In the genomic region with DNA sequence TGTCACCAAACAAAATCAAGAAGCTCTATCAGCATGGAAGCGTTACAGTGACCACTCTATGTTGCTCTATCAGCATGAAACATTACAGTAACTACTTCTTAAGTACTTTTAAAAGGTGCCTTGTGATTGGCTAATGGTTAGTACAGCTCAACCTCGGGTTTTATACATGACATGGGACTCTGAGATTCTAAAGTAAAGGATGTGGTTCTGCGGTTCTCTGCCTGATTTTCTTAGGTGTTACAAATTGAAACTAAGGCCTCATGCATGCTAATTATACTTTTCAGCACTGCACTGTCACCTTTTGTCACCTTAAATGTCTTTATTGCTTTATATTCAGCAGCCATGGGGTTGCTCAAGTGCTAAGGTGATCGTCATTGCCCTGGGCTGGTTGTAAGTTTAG, we compare ENCODE assay signal across 24 mouse cellular contexts.
"Had no signal": no experiment of that assay in that cellular context is flagged by ENCODE, and none has a peak within 500 bp of the region (broad histone marks: within the 10 kb centered on the region; RNA-seq: fewer than 3 reads in every experiment).

No protein-coding gene starts in this region.

- ATAC-seq: liver, embryonic 12.5 days; midbrain, embryonic 13.5 days; midbrain, embryonic 16.5 days had no signal

- H3K36me3 ChIP-seq: neural tube, embryonic 15.5 days had no signal

- H3K27me3 ChIP-seq: limb, embryonic 13.5 days; liver, embryonic 12.5 days; liver, embryonic 15.5 days; lung, embryonic 15.5 days; megakaryocyte, embryonic 14.5 days; midbrain, embryonic 13.5 days; neural tube, embryonic 12.5 days; neural tube, embryonic 15.5 days had no signal

- H3K4me1 ChIP-seq: limb, embryonic 10.5 days; limb, embryonic 13.5 days; liver, embryonic 12.5 days; liver, embryonic 15.5 days; lung, embryonic 15.5 days; megakaryocyte, embryonic 14.5 days; midbrain, embryonic 10.5 days; midbrain, embryonic 13.5 days; neural tube, embryonic 12.5 days; neural tube, embryonic 15.5 days had no signal

- H3K4me3 ChIP-seq: limb, embryonic 10.5 days; limb, embryonic 13.5 days; liver, embryonic 12.5 days; liver, embryonic 15.5 days; lung, embryonic 15.5 days; megakaryocyte, embryonic 14.5 days; midbrain, embryonic 10.5 days; midbrain, embryonic 13.5 days; myocyte; neural tube, embryonic 12.5 days; neural tube, embryonic 15.5 days had no signal

- DNase-seq: kidney, adult 11 months; kidney, adult 8-10 months; kidney, postnatal 25 days; liver; lung, adult 18-20 months; lung, postnatal 10 days; lung, postnatal 36 days; right cerebral cortex, adult 18-20 months; right cerebral cortex, postnatal 14 days; right cerebral cortex, postnatal 4 days had no signal

- H3K9ac ChIP-seq: limb, embryonic 13.5 days; liver, embryonic 12.5 days; liver, embryonic 15.5 days; lung, embryonic 15.5 days; midbrain, embryonic 13.5 days; neural tube, embryonic 12.5 days; neural tube, embryonic 15.5 days had no signal

- H3K27ac ChIP-seq: kidney, postnatal 0 days; limb, embryonic 10.5 days; limb, embryonic 13.5 days; liver, embryonic 12.5 days; liver, embryonic 15.5 days; lung, embryonic 15.5 days; midbrain, embryonic 10.5 days; midbrain, embryonic 13.5 days; neural tube, embryonic 12.5 days; neural tube, embryonic 15.5 days; stomach, postnatal 0 days had no signal

- H3K9me3 ChIP-seq: limb, embryonic 10.5 days; limb, embryonic 13.5 days; liver, embryonic 12.5 days; liver, embryonic 15.5 days; lung, embryonic 15.5 days; megakaryocyte, embryonic 14.5 days; midbrain, embryonic 10.5 days; midbrain, embryonic 13.5 days; neural tube, embryonic 12.5 days; neural tube, embryonic 15.5 days had no signal

- H3K4me2 ChIP-seq: limb, embryonic 13.5 days; liver, embryonic 12.5 days; liver, embryonic 15.5 days; lung, embryonic 15.5 days; midbrain, embryonic 13.5 days; neural tube, embryonic 12.5 days; neural tube, embryonic 15.5 days had no signal
